Mouse (Mus musculus) cerebellum, adult 2 months (tissue): ENCODE results near the gene Ctbp2.

Experiments used
- CTCF ChIP-seq: fragments of 200-500 bp; IDR thresholded peaks from 2 replicates; pipeline ENCODE4 v1.5.1; 2011; ENCODE audit warnings: low read depth, mild to moderate bottlenecking, control low read depth, low read length, moderate library complexity, borderline replicate concordance; ENCODE audit not compliant: insufficient read depth
- POLR2A ChIP-seq: fragments of 200-500 bp; IDR thresholded peaks from 2 replicates; pipeline ENCODE4 v1.6.1; 2011; ENCODE audit warnings: low read length, control low read depth, borderline replicate concordance; ENCODE audit not compliant: insufficient read depth

GRCm38 (mm10) chr7:133008663-133009062, 115.5 kb downstream of the Ctbp2 start:
- TF ChIP-seq CTCF (no peak), POLR2A (no peak)
